Mouse (Mus musculus) urinary bladder, postnatal 25 days (tissue): ENCODE data around the gene Sstr1.

Experiments used
- DNase-seq: peaks from one replicate; pipeline ENCODE4 v3.0.0; 2022; ENCODE audit warnings: low spot score

Sstr1 gene

GRCm38 (mm10) chr12:58211163-58212071 lies at the start of gene Sstr1:
Gene Sstr1 (plus strand): TSS chr12:58211772.
- no peak for DNase-seq

GRCm38 (mm10) chr12:58198810-58199209 lies 12.8 kb upstream of the Sstr1 start:
- DNase-seq, result no peak

GRCm38 (mm10) chr12:58201190-58201589 lies 10.4 kb upstream of the Sstr1 start:
- DNase-seq, result no peak

GRCm38 (mm10) chr12:58207956-58208355 lies 3.6 kb upstream of the Sstr1 start:
- no peak for DNase-seq

DNA sequence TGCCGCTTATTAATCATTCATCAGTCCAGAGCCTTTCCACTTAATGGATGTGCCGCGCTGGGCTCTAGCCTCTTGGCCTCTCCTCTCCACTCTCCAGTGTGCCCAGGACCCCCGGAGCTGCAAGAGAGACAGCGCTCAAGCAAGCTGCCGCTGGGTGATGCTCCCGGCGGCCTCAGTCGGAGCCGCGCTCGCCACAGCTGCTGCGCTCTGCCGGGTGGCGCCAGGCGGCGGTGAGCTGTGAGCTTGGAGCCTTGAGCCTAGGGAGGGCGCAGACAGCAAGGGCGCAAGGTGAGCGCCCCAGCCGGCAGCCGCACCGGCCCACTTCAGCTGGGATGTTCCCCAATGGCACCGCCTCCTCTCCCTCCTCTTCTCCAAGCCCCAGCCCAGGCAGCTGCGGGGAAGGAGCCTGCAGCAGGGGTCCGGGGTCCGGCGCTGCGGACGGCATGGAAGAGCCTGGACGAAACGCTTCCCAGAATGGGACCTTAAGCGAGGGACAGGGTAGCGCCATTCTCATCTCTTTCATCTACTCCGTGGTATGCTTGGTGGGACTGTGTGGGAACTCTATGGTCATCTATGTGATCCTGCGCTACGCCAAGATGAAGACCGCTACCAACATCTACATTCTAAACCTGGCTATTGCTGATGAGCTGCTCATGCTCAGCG lies 820 bp downstream of the Sstr1 start:
- DNase-seq, result no peak

GRCm38 (mm10) chr12:58212924-58213450 lies 1.4 kb downstream of the Sstr1 start:
- no peak for DNase-seq

- no peak for DNase-seq
Observed at GRCm38 (mm10) chr12:58213451-58214288, 2.1 kb downstream of the Sstr1 start.

DNA sequence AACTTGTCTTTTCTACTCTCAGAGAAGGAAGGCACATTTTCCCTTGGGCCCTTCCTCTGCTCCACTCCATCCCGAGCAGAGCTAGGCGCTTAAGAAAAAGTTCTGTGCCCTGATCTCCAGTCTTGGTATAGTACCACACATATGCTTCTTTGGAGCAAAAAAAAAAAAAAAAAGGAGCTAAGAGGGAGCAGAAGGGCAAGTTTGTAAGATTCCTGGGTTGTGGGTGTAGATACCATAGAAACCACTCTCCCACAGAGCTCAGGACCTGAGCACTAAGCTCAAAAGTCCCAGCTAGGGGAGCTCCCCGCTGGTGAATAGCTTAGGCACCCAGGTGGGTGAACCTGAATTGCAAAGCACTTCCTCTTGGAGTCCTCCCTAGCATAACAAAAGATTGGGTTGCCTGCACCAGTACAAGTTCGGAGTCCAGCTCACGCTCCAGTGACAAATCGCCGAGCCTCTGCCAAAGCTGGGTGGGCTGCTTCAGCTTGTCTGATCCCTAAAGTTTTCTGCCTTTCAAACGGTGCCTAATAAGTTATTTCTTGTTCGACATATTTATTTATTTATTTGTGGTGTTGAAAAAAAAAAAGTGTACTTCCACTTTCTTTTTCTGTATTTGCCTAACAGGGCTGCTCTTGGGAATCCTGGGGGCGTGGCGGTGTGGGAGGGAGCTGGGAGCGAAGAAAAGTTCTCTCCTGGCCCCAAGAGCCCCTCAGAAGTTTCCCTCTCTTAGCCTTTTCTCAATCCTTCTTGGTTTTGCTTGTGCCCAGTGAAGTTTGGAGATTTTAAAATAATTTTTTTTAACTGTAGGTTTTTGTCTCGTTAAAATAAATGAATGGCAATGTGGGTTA lies 2.9 kb downstream of the Sstr1 start:
- no peak for DNase-seq

DNA sequence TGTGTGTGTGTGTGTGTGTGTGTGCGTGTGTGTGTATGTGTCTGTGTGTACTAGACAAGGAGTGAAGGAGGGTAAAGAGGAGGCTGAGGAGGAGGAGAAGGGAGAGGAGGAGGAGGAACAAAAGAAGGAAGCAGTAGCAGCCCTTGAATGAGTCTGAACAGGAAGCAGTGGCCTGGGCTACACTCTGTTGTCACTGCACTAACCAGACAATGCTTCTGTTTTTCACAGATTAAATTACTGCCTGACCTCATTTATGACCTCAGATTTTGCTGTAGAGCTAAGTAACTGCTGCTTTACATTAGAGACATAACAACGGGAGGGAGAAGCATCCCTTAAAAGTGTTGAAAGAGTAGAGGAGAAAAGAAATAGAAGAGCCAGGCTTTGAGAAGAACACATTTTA lies 4.6 kb downstream of the Sstr1 start:
- DNase-seq, result no peak

GRCm38 (mm10) chr12:58219078-58219477 lies 7.5 kb downstream of the Sstr1 start:
- no peak for DNase-seq

- no peak for DNase-seq
Observed at GRCm38 (mm10) chr12:58225644-58226043, 14.1 kb downstream of the Sstr1 start.

- no peak for DNase-seq
Observed at GRCm38 (mm10) chr12:58232489-58232888, 20.9 kb downstream of the Sstr1 start.

DNA sequence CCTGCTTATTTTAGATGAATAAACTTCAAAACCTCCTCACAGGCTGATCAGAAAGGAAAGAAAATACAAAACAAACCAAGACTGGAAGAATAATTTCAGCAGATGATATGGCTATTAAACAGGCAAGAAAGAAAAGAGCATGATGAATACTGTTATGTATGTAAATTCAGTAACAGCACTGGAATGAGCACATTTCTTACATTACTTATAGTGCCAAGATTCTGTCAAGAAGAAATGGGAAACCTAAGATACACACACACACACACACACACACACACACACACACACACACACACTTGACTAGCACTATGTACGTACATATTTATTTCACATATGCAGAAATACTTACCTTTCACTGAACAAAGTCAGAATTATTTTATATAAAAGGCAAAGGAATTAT lies 40.3 kb downstream of the Sstr1 start:
- DNase-seq, result no peak
